Mouse (Mus musculus): ENCODE measurements around the gene Gm21773. TPM values are rescaled to one million over a fixed set of nuclear protein-coding genes. Genes with fewer than 3 reads are reported as not detected.
"Not testable (repeated sequence)": the region's sequence is repeated elsewhere in the genome, so short reads cannot be mapped to it uniquely, and the experiment has no call there.

Gm21773 gene
- not detected for polyA plus RNA-seq (2012; fragmentation: generic; extraction: Trizol)
- long read RNA-seq, experiment 1: 0 reads
- long read RNA-seq, experiment 2: 0 reads

GRCm38 (mm10) chrY:25309260-25309659 is at the start of gene Gm21773:
Gm21773 (minus strand) TSS chrY:25309360.
- H3K79me2 ChIP-seq (ENCODE audit: control insufficient read depth, insufficient read depth); H3ac ChIP-seq (ENCODE audit: control insufficient read depth, insufficient read length, low read depth); H3K79me3 ChIP-seq (ENCODE audit: low read depth); H3K27me3 ChIP-seq (ENCODE audit: control insufficient read depth, insufficient read depth, insufficient read length); H3K36me3 ChIP-seq (ENCODE audit: control insufficient read depth, insufficient read depth); H3K4me3 ChIP-seq (ENCODE audit: insufficient read depth, poor library complexity, severe bottlenecking): not testable (repeated sequence)

All from C2C12 (cell line).